Mouse (Mus musculus) adipose tissue, adult 10 weeks (tissue): ENCODE results near the gene Krtap5-1. TPM values are rescaled to one million over a fixed set of nuclear protein-coding genes. Genes with fewer than 3 reads are reported as not detected.

Source experiments
- polyA plus RNA-seq: library from polyadenylated mRNA; stranded (reverse); fragments of 350-450 nt; fragmentation: Illumina TruSeq; extraction: RNeasy Lipid Tissue Mini Kit (QIAGEN cat#74804); gene quantifications from one replicate; pipeline ENCODE4 v1.2.3, GENCODE M21; 2014; ENCODE audit warnings: low read depth, low replicate concordance

Krtap5-1 gene
- not detected for polyA plus RNA-seq

DNA sequence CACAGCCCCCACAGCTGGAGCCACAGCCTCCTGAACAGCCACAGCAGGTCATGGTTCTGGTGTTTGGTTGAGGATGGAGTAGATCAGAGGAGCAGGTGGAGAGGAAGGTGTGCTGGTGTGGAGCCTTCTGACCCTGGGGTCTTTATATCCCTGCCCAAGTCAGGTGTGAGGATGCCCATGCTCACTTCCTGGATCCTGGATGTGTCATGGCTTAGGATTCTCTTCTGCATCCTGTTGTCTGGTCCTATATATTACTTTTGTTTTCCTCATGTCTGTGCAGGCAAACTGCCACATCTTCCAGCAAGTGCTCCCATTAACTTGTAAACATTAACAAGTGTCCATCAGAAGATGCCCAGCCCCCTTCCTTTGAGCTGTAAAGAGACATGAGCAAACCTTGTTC, at the start of gene Krtap5-1:
Gene Krtap5-1 (minus strand): TSS at position 101 of the 400 bp plus-strand sequence.

DNA sequence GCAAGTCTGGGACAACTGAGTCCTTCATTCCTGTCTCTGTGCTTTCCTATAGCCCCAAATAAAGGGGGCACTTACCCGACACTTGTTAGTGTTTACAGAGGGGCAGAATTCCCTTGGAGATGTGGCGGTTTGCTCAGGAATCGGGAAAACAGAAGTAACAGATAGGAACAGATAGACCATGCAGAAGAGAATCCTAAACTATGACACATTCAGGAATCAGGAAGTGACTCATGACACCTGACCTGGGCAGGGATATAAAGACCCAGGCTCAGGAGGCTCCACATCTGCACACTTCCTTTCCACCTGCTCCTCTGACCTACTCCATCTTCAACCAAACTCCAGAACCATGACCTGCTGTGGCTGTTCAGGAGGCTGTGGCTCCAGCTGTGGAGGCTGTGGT, 6.3 kb upstream of the Krtap5-1 start, which contains the start of gene Krtap5-4:
Gene Krtap5-4 (plus strand): TSS at position 301 of the 400 bp plus-strand sequence.

GRCm38 (mm10) chr7:142274263-142274662, 22.7 kb downstream of the Krtap5-1 start, which contains the start of gene Gm4559:
Gene Gm4559, minus strand, starts transcription at chr7:142274363.

GRCm38 (mm10) chr7:142258254-142258653, 38.7 kb downstream of the Krtap5-1 start, which contains the start of gene Gm2431:
Gene Gm2431, minus strand, starts transcription at chr7:142258354.

Other genes with a start within 250 kb of the Krtap5-1 start
- 41.4 TPM for gene Mob2, start 236.1 kb downstream of the Krtap5-1 start, polyA plus RNA-seq
- gene Dusp8, start 201.3 kb downstream of the Krtap5-1 start, polyA plus RNA-seq: 7.1 TPM
- gene Gm45618, start 176.4 kb downstream of the Krtap5-1 start, polyA plus RNA-seq: not detected
- gene Gm39115, start 161.1 kb downstream of the Krtap5-1 start, polyA plus RNA-seq: not detected
- not detected for gene Gm45337, start 152.5 kb downstream of the Krtap5-1 start, polyA plus RNA-seq
- gene Gm29735, start 140.0 kb downstream of the Krtap5-1 start, polyA plus RNA-seq: not detected
- not detected for gene Gm4553, start 131.4 kb downstream of the Krtap5-1 start, polyA plus RNA-seq
- gene Krtap5-2, start 121.1 kb downstream of the Krtap5-1 start, polyA plus RNA-seq: not detected
- not detected for gene Gm10153, start 106.7 kb downstream of the Krtap5-1 start, polyA plus RNA-seq
- gene Krtap5-3, start 95.8 kb downstream of the Krtap5-1 start, polyA plus RNA-seq: not detected
- gene Gm7579, start 85.3 kb downstream of the Krtap5-1 start, polyA plus RNA-seq: not detected
- not detected for gene Krtap5-5, start 67.1 kb downstream of the Krtap5-1 start, polyA plus RNA-seq
- gene Gm40460, start 56.0 kb downstream of the Krtap5-1 start, polyA plus RNA-seq: not detected
- not detected for gene Gm2431, start 38.8 kb downstream of the Krtap5-1 start, polyA plus RNA-seq
- not detected for gene Gm4559, start 22.8 kb downstream of the Krtap5-1 start, polyA plus RNA-seq
- not detected for gene Krtap5-4, start 6.4 kb upstream of the Krtap5-1 start, polyA plus RNA-seq
- gene Ifitm10, start 76.6 kb upstream of the Krtap5-1 start, polyA plus RNA-seq: 2.1 TPM
- gene Gm49369, start 85.5 kb upstream of the Krtap5-1 start, polyA plus RNA-seq: not detected
- 780 TPM for gene Ctsd, start 90.9 kb upstream of the Krtap5-1 start, polyA plus RNA-seq
- gene Syt8, start 137.7 kb upstream of the Krtap5-1 start, polyA plus RNA-seq: not detected
- gene Tnni2, start 144.7 kb upstream of the Krtap5-1 start, polyA plus RNA-seq: 2.1 TPM
- gene Lsp1, start 163.7 kb upstream of the Krtap5-1 start, polyA plus RNA-seq: 77.9 TPM
- 1.1 TPM for gene Tnnt3, start 201.7 kb upstream of the Krtap5-1 start, polyA plus RNA-seq
- 37.7 TPM for gene Mrpl23, start 235.6 kb upstream of the Krtap5-1 start, polyA plus RNA-seq